Mouse (Mus musculus): ENCODE results near the gene Cul3. TPM values are rescaled to one million over a fixed set of nuclear protein-coding genes. Genes with fewer than 3 reads are reported as not detected.

Cul3 gene
- total and polyA plus RNA-seq, 3 experiments = 65.5 to 237 (median 176) TPM

GRCm38 (mm10) chr1:80236951-80237702 lies 103.2 kb downstream of the Cul3 start:
- DNase-seq (ENCODE audit: extremely low read depth) = no peak
- no peak for TF ChIP-seq USF1 (IDR thresholded peaks at IDR 0.05; ENCODE audit: low read depth, low read length)
- TF ChIP-seq USF2 (conservative IDR thresholded peaks at IDR 0.05; ENCODE audit: low read depth, low read length) = no peak
- no peak for TF ChIP-seq JUN (IDR thresholded peaks at IDR 0.05; ENCODE audit: insufficient read depth, low read depth, low read length)
- Histone ChIP-seq H3K9me3 (replicated peaks; ENCODE audit: low read length) (no peaks in the 10 kb centered on the region), H3K4me3 (replicated peaks in 1 of 3; ENCODE audit: low read depth in 2 of 3, low read length in 2 of 3, poor library complexity in 1 of 3) (no peak overlapping the region), H3K79me2 (replicated peaks; ENCODE audit: control insufficient read depth, extremely low read depth, insufficient read depth, poor library complexity, severe bottlenecking) (no peaks in the 10 kb centered on the region), H3K36me3 (replicated peaks in 1 of 2; ENCODE audit: control insufficient read depth in 1 of 2, insufficient read depth in 1 of 2, low read length in 1 of 2) (no peaks in the 10 kb centered on the region), H3K4me2 (ENCODE audit: insufficient read depth, low read depth, poor library complexity, severe bottlenecking) (no peak overlapping the region), H3K9ac (ENCODE audit: insufficient read depth, low read depth) (no peak overlapping the region), H3K27ac (ENCODE audit: insufficient read depth, low read depth) (no peak overlapping the region), H3K4me1 (ENCODE audit: control insufficient read depth in 1 of 2, insufficient read depth in 2 of 2) (peaks cover 0 to 7% of the 10 kb centered on the region in 2 experiments; a peak in 1 of 4 replicates), H3K27me3 (replicated peaks) (no peaks in the 10 kb centered on the region)
- in situ Hi-C loops (cut with MboI; ENCODE audit: low pct_ligation_motif_present, low pct_unique_long_range_greater_than_20kb, low sequenced_read_pairs) (no loop called here), dilution Hi-C loops (cut with MboI; ENCODE audit: extremely low pct_ligation_motif_present, extremely low pct_unique_long_range_greater_than_20kb, low sequenced_read_pairs) (no loop called here)

GRCm38 (mm10) chr1:80236126-80236525 lies 104.2 kb downstream of the Cul3 start:
- Histone ChIP-seq H3K4me3 (replicated peaks in 1 of 3; ENCODE audit: low read depth in 2 of 3, low read length in 2 of 3, poor library complexity in 1 of 3) (no peak overlapping the region), H3K4me2 (ENCODE audit: insufficient read depth, low read depth, poor library complexity, severe bottlenecking) (no peak overlapping the region), H3K4me1 (ENCODE audit: control insufficient read depth in 1 of 2, insufficient read depth in 2 of 2) (peaks cover 0 to 4% of the 10 kb centered on the region in 2 experiments; a peak in 1 of 4 replicates), H3K9ac (ENCODE audit: insufficient read depth, low read depth) (no peak overlapping the region), H3K27ac (ENCODE audit: insufficient read depth, low read depth) (no peak overlapping the region), H3K9me3 (replicated peaks; ENCODE audit: low read length) (no peaks in the 10 kb centered on the region), H3K79me2 (replicated peaks; ENCODE audit: control insufficient read depth, extremely low read depth, insufficient read depth, poor library complexity, severe bottlenecking) (no peaks in the 10 kb centered on the region), H3K36me3 (replicated peaks in 1 of 2; ENCODE audit: control insufficient read depth in 1 of 2, insufficient read depth in 1 of 2, low read length in 1 of 2) (no peaks in the 10 kb centered on the region), H3K27me3 (replicated peaks) (no peaks in the 10 kb centered on the region)
- DNase-seq (ENCODE audit: extremely low read depth) = no peak
- in situ Hi-C loops (cut with MboI; ENCODE audit: low pct_ligation_motif_present, low pct_unique_long_range_greater_than_20kb, low sequenced_read_pairs) = no loop called here
- TF ChIP-seq BHLHE40 (IDR thresholded peaks at IDR 0.05; ENCODE audit: low read depth, low read length) = no peak
- TF ChIP-seq ZKSCAN1 (IDR thresholded peaks at IDR 0.05; ENCODE audit: borderline replicate concordance, low read depth, low read length) = no peak
- no peak for TF ChIP-seq TBP (conservative IDR thresholded peaks at IDR 0.05; ENCODE audit: low read depth, low read length)
- no peak for TF ChIP-seq IRF4 (IDR thresholded peaks at IDR 0.05; ENCODE audit: low read depth, low read length)
- TF ChIP-seq POLR2AphosphoS2 (IDR thresholded peaks at IDR 0.05; ENCODE audit: low read depth, low read length) = no peak
- no peak for TF ChIP-seq MYC (IDR thresholded peaks at IDR 0.05; ENCODE audit: low read depth, low read length)
- TF ChIP-seq UBTF (IDR thresholded peaks at IDR 0.05; ENCODE audit: low read depth, low read length) = no peak
- no peak for TF ChIP-seq POLR2A (IDR thresholded peaks at IDR 0.05; ENCODE audit: low read depth, low read length)
- TF ChIP-seq CHD1 (IDR thresholded peaks at IDR 0.05; ENCODE audit: low read depth, low read length) = no peak
- TF ChIP-seq EP300 (IDR thresholded peaks at IDR 0.05; ENCODE audit: low read length) = no peak
- TF ChIP-seq RAD21 (IDR thresholded peaks at IDR 0.05; ENCODE audit: low read depth, low read length) = no peak
- TF ChIP-seq USF1 (IDR thresholded peaks at IDR 0.05; ENCODE audit: low read depth, low read length) = no peak
- TF ChIP-seq TCF12 (IDR thresholded peaks at IDR 0.05; ENCODE audit: low read depth, low read length) = no peak
- TF ChIP-seq SIN3A (IDR thresholded peaks at IDR 0.05; ENCODE audit: low read length) = no peak
- no peak for TF ChIP-seq ZNF384 (IDR thresholded peaks at IDR 0.05; ENCODE audit: low read depth, low read length)
- TF ChIP-seq KAT2A (IDR thresholded peaks at IDR 0.05; ENCODE audit: insufficient replicate concordance, low read length) = no peak
- no peak for TF ChIP-seq ETS1 (conservative IDR thresholded peaks at IDR 0.05; ENCODE audit: low read depth, low read length)
- TF ChIP-seq GABPA (IDR thresholded peaks at IDR 0.05; ENCODE audit: insufficient replicate concordance, low read depth, low read length) = no peak
- no peak for TF ChIP-seq CHD2 (IDR thresholded peaks at IDR 0.05; ENCODE audit: low read length)
- no peak for TF ChIP-seq JUND (conservative IDR thresholded peaks at IDR 0.05; ENCODE audit: low read depth, low read length)
- dilution Hi-C loops (cut with MboI; ENCODE audit: extremely low pct_ligation_motif_present, extremely low pct_unique_long_range_greater_than_20kb, low sequenced_read_pairs) = no loop called here

Data from CH12.LX (cell line).